Mouse (Mus musculus) kidney, embryonic 14.5 days (tissue): ENCODE data around the gene Bpifc. TPM values are rescaled to one million over a fixed set of nuclear protein-coding genes. Genes with fewer than 3 reads are reported as not detected.

Source experiments
- ATAC-seq: fragments of 200-750 bp; cut with Nextera tagmentation; 2 replicates; pipeline ENCODE4 v1.8.0; 2017; ENCODE audit warnings: moderate number of reproducible peaks, mild to moderate bottlenecking, moderate TSS enrichment, moderate library complexity; ENCODE audit not compliant: low FRiP score, low TSS enrichment
- H3K27ac ChIP-seq: fragments of 300-500 bp; sonication (generic); 2 replicates; pipeline ENCODE4 v1.5.1; 2014; ENCODE audit warnings: low read depth, mild to moderate bottlenecking, low read length, moderate library complexity, mixed read lengths
- H3K27me3 ChIP-seq: fragments of 300-500 bp; sonication (generic); 2 replicates; pipeline ENCODE4 v1.6.1; 2014; ENCODE audit warnings: mild to moderate bottlenecking, low read length; ENCODE audit not compliant: control insufficient read depth, insufficient read depth
- H3K36me3 ChIP-seq: fragments of 300-500 bp; sonication (generic); 2 replicates; pipeline ENCODE4 v1.6.1; 2014; ENCODE audit warnings: low read length, mixed read lengths; ENCODE audit not compliant: control insufficient read depth, insufficient read depth
- H3K4me1 ChIP-seq: fragments of 300-500 bp; sonication (generic); 2 replicates; pipeline ENCODE4 v1.6.1; 2014; ENCODE audit warnings: low read length, mixed read lengths; ENCODE audit not compliant: control insufficient read depth, insufficient read depth
- H3K4me2 ChIP-seq: fragments of 300-500 bp; sonication (generic); replicated peaks from 2 replicates; pipeline ENCODE4 v1.6.1; 2014; ENCODE audit warnings: low read depth, mild to moderate bottlenecking, low read length
- H3K4me3 ChIP-seq: fragments of 300-500 bp; sonication (generic); 2 replicates; pipeline ENCODE4 v1.5.1; 2014; ENCODE audit warnings: mild to moderate bottlenecking, low read length
- H3K9ac ChIP-seq: fragments of 300-500 bp; sonication (generic); 2 replicates; pipeline ENCODE4 v1.6.1; 2014; ENCODE audit warnings: low read depth, mild to moderate bottlenecking, low read length, moderate library complexity
- H3K9me3 ChIP-seq: fragments of 300-500 bp; sonication (generic); 2 replicates; pipeline ENCODE4 v1.6.1; 2016; ENCODE audit warnings: low read length; ENCODE audit not compliant: control insufficient read depth
- WGBS: fragments of 180-500 bp; shearing (Covaris S2); extraction: QIAGEN DNeasy Blood & Tissue Kit; methylation state at CpG from one replicate; pipeline ENCODE4 v1.1.7; 2014; 5-methylcytosine and 5-hydroxymethylcytosine counted together
- polyA plus RNA-seq: library from polyadenylated mRNA; unstranded; fragments of >200 nt; fragmentation: Nextera tagmentation; extraction: Ambion mirVana; gene quantifications from 2 replicates; pipeline ENCODE4 v1.2.1, GENCODE M21; 2014

The Bpifc gene
- polyA plus RNA-seq, 1 experiment from 2014 or later, result 0.30 TPM

DNA sequence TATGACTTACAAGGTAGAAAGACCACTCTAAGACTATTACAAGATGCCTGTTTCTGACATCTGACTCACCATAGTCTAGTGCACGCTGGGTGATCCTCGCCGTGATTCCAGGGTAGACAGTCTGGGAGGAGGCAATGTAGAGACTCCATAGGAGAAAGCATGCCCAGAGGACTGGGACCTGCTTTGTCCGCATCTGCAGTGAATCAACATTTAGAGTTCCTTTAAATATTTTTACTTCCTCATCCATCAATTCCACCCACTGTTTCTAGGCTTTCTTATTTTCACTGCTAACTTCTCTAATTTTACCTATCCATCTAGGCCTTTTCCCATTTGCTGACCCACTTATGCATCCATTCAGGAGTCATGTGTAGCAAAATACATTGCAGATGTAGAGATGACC lies 11.2 kb downstream of the Bpifc start:
- no peak overlapping the region for H3K4me3 ChIP-seq
- 90% methylated on average over 4 of the region's 4 CpGs for WGBS
- H3K27ac ChIP-seq, result no peak overlapping the region
- no peaks in the 10 kb centered on the region for H3K27me3 ChIP-seq
- no peaks in the 10 kb centered on the region for H3K9me3 ChIP-seq
- H3K36me3 ChIP-seq, result no peaks in the 10 kb centered on the region
- H3K4me1 ChIP-seq, result no peaks in the 10 kb centered on the region
- H3K9ac ChIP-seq, result no peak overlapping the region
- no peak for ATAC-seq
- H3K4me2 ChIP-seq, result no peak overlapping the region

DNA sequence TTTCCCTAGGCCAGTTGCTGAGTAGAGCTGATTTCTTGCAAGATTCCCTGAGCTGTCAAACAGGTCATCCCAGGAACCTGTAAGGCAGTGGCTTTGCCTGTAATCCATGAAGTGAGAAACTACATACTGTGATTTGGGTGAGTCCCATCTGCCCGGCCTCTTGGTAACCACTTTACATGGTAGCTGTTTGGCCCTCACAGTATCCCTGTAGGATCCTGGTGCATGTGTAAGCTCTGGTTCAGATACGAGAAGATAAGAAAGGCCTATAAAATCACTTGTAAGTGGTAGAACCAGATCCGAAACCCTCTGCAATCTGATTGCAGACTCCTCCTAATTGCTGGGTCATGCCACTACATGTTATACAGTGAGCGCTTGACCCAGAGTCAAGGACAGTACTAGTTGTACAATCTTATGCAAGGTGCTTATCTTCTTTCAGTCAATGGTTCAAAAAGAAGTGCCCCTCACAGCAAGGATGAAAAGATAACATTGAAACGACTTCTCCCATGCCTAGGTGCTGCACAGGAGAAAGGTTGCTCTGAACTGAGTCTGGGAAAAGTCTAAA lies 17.1 kb downstream of the Bpifc start:
- H3K27ac ChIP-seq, result no peak overlapping the region
- ATAC-seq, result no peak
- no peaks in the 10 kb centered on the region for H3K4me1 ChIP-seq
- no peak overlapping the region for H3K4me2 ChIP-seq
- WGBS, result 76% methylated on average over 5 of the region's 5 CpGs
- no peak overlapping the region for H3K9ac ChIP-seq
- no peak overlapping the region for H3K4me3 ChIP-seq
- H3K36me3 ChIP-seq, result no peaks in the 10 kb centered on the region
- H3K9me3 ChIP-seq, result no peaks in the 10 kb centered on the region
- H3K27me3 ChIP-seq, result no peaks in the 10 kb centered on the region

DNA sequence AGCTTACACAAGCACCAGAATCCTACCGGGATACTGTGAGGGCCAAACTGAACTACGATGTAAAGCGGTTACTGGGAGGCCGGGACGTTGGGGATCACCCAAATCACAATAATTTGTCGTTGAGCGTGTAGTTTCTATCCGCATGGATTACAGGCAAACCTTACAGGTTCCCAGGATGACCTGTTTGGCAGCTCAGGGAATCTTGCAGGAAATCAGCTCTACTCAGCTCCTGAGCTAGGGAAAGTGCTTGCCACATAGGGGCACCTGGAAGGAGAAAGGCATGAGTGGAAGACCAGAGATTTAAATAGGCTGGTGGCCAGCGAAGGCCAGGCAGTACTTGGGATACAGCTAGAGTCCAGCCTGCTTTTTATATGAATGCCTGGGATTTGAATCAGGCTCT lies 17.9 kb downstream of the Bpifc start:
- Histone ChIP-seq H3K9ac (no peak overlapping the region), H3K27ac (no peak overlapping the region), H3K4me2 (no peak overlapping the region), H3K36me3 (no peaks in the 10 kb centered on the region), H3K4me1 (no peaks in the 10 kb centered on the region), H3K9me3 (no peaks in the 10 kb centered on the region), H3K27me3 (no peaks in the 10 kb centered on the region), H3K4me3 (no peak overlapping the region)
- no peak for ATAC-seq
- 91% methylated on average over 9 of the region's 9 CpGs for WGBS

DNA sequence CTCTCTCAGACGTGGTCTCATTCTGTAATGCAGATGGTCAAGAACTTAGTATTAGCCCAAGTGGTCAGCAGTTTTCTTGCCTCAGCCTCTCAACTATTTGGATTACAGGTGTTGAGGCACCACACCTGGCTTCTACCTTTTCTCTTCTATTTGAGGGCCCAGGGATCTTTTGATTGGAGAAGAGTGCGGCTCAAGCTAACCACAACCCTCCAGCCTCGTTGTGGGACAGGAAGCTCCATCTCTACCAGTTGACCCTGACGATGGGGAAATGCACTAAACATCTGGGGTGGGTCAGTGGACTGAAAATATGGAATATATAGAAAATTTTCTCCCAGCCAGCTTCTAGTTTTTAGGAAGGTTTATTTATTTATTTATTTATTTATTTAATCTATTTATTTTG lies 19.3 kb downstream of the Bpifc start:
- WGBS, result 84% methylated on average over 4 of the region's 4 CpGs
- H3K27ac ChIP-seq, result no peak overlapping the region

DNA sequence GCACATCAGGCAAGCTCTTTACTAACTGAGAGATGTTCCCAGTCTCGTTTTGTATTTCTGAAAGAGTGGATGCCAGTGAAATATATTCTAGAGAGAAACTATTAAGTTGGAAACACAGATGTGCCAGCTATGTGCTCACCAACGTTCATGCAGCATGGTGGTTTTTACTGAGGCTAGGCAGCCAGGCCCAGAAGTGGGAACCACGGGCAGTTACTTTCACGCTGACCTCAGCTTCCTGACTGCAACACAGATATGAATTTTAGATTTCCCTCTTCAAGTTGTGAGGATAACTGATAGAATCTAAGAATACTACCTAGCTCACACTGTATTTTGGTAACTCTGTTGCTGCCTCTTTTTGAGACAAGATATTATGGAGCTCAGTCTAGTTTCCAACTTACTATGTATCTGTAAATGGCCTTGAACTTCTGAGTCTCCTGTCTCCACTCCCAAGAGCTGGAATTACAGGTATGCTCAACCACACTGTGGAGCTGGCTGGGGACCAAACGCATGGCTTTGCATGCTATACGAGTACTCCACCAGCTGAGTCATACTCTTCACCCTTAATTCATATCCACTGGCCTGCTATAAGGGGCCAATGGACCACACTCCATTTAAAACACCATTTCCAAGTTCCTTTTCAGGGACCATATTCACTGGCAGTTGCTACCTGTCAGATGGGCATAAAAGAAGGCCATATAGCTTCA lies 22.1 kb downstream of the Bpifc start:
- Histone ChIP-seq H3K4me3 (no peak overlapping the region), H3K9me3 (no peaks in the 10 kb centered on the region), H3K4me2 (no peak overlapping the region), H3K4me1 (no peaks in the 10 kb centered on the region), H3K36me3 (no peaks in the 10 kb centered on the region), H3K27me3 (no peaks in the 10 kb centered on the region), H3K27ac (no peak overlapping the region), H3K9ac (no peak overlapping the region)
- WGBS, result 77% methylated on average over 6 of the region's 6 CpGs
- no peak for ATAC-seq

More for the DNA sequence above, 19.3 kb downstream of the Bpifc start:
- no peaks in the 10 kb centered on the region for H3K27me3 ChIP-seq
- no peak for ATAC-seq
- no peaks in the 10 kb centered on the region for H3K4me1 ChIP-seq
- no peak overlapping the region for H3K9ac ChIP-seq
- no peaks in the 10 kb centered on the region for H3K9me3 ChIP-seq
- no peak overlapping the region for H3K4me2 ChIP-seq
- no peak overlapping the region for H3K4me3 ChIP-seq
- no peaks in the 10 kb centered on the region for H3K36me3 ChIP-seq

DNA sequence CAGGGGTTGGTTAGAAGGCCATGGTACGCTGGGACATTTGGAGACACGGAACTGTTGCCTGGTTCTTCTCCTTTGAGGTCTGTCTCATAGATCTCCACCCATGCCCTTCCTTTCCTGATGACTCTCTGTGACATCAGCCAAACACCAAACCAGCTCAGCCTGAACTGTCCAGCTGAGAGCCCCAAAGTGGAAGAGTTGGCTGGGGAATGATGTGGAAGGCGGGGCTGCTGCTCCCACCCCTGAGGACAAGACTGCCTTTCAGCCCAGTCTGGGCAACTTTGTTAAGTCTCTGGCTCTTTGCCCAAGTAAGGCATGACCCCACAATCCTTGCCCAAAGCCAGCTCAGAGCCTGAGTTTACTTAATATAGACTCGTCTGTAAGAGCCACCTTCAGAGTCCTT lies 38.8 kb downstream of the Bpifc start:
- Histone ChIP-seq H3K36me3 (no peaks in the 10 kb centered on the region), H3K27ac (no peak overlapping the region), H3K4me3 (no peak overlapping the region), H3K4me1 (no peaks in the 10 kb centered on the region), H3K4me2 (no peak overlapping the region), H3K27me3 (no peaks in the 10 kb centered on the region), H3K9ac (no peak overlapping the region), H3K9me3 (no peaks in the 10 kb centered on the region)
- no peak for ATAC-seq
- WGBS, result 85% methylated on average over 4 of the region's 4 CpGs

DNA sequence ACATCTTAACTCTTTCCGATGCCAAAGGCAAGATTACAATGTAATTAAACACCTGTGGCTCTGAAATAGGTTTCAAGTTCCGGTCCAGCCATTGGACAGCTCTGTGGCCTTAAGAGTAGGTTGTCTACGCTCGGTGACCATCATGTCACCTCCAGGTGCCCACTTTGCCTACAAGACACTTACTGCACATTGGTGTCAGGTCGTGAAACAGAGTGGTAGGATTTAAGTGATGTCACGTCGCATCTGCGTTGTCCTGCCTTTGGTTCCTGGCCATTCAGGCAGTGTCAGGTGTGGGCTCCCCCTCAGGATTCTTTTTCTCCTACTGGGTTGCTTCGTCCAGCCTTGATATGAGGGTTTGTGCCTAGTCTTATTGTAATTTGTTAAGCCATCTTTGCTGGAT lies 39.9 kb downstream of the Bpifc start:
- no peaks in the 10 kb centered on the region for H3K4me1 ChIP-seq
- no peak overlapping the region for H3K4me2 ChIP-seq
- H3K27me3 ChIP-seq, result no peaks in the 10 kb centered on the region
- no peak overlapping the region for H3K27ac ChIP-seq
- 75% methylated on average over 9 of the region's 9 CpGs for WGBS
- H3K9me3 ChIP-seq, result no peaks in the 10 kb centered on the region
- H3K36me3 ChIP-seq, result no peaks in the 10 kb centered on the region
- H3K4me3 ChIP-seq, result no peak overlapping the region
- ATAC-seq, result no peak
- H3K9ac ChIP-seq, result no peak overlapping the region

DNA sequence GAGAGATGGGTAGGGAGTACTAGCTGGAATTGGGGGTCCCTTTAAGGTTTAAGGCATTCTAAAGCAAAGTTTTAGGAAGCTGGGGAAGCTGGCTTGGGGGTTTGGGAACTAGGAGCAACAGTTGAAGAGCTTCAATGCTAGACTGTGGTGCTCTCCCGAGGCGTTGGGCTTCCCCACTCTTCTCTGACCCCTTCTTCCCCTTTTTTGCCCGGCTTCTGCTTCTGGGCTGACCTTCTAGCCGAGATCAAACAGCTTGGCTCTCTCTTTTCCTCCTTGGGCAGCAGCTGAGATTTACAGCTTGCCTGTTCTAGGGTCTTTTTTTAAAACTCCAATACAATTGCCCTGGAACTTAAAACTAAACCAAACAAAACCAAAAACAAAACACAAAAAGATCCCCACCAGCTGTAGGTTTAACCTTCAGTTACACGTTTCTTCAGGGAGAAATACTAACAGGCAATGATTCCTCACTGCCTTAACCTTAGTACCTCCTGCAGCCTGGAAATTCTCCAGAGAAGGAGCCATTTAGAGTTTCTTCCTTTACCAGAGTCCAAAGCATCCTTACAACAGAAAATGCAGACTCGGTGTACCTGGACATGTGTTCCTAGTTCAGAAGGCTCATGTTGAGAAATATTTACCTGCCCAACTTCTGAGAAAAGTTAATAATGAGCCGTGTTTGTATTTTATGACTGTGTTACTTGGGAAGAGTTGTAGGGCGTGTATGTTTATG lies 41.6 kb downstream of the Bpifc start:
- ATAC-seq, result no peak
- no peak overlapping the region for H3K4me3 ChIP-seq
- H3K36me3 ChIP-seq, result no peaks in the 10 kb centered on the region
- WGBS, result 33% methylated on average over 8 of the region's 8 CpGs
- no peaks in the 10 kb centered on the region for H3K9me3 ChIP-seq
- no peaks in the 10 kb centered on the region for H3K4me1 ChIP-seq
- no peak overlapping the region for H3K27ac ChIP-seq
- no peaks in the 10 kb centered on the region for H3K27me3 ChIP-seq
- H3K9ac ChIP-seq, result no peak overlapping the region
- H3K4me2 ChIP-seq, result no peak overlapping the region

DNA sequence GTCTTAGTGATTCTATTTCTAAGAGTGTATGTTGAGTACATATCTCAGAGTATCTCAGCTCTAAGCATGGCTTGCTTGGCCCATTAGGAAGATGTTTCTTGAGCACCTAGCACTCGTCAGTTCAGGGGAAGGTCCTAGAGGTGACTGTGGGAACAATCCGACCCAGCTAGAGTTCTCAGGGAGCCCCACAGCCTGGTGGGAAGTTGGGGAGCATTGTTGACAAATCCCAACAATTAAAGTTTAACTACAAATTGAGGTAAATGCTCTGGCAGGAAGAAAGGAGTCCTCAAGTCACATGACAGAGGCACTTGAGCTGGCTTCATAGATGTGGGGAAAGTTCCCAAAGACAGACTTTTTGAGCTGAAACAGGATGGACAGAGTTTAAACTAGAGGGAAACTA lies 43.0 kb downstream of the Bpifc start:
- Histone ChIP-seq H3K27me3 (no peaks in the 10 kb centered on the region), H3K9ac (no peak overlapping the region), H3K4me2 (no peak overlapping the region), H3K27ac (no peak overlapping the region), H3K4me1 (no peaks in the 10 kb centered on the region), H3K36me3 (no peaks in the 10 kb centered on the region), H3K4me3 (no peak overlapping the region), H3K9me3 (no peaks in the 10 kb centered on the region)
- 58% methylated on average over 2 of the region's 2 CpGs for WGBS
- ATAC-seq, result no peak
